Mouse (Mus musculus): ENCODE data around the gene Kdm1a. TPM values are rescaled to one million over a fixed set of nuclear protein-coding genes. Genes with fewer than 3 reads are reported as not detected.

The Kdm1a gene
- total and polyA plus RNA-seq, 2 experiments from 2014 or later, result 47.7 to 147 TPM

DNA sequence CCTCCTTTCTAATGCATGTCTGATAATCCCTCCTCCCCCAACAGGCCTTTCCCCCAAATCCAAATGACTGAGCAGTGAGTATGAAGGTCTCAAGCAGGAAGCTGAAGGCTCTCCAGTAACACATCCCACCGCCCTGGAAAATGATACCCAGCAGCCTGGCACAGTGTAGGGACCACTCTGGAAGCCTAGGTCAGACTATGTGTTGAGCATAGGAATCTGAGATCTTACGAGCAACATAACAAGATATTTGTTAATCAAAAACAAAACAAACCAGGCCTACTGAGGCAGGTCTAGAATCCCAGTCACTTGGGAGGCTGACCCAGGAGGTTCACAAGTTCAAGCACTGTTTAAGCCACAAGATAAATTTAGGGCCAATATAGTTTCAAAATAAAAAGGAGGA lies 2.0 kb downstream of the Kdm1a start:
- H3K4me1 ChIP-seq (ENCODE audit: insufficient read depth, low read length), result peaks cover 4% of the 10 kb centered on the region; the same call in 1 of the 2 replicates
- DNase-seq (ENCODE audit: low spot score) (no peak), ATAC-seq (ENCODE audit: low FRiP score) (no peak)
- peak overlapping the region; percentile 98 for H3K4me3 ChIP-seq (ENCODE audit: low read depth, low read length)
- WGBS, result 86% methylated on average over 2 of the region's 2 CpGs
- H3K9me3 ChIP-seq (ENCODE audit: low read length), result no peaks in the 10 kb centered on the region
- no peak overlapping the region for H3K9ac ChIP-seq (replicated peaks; ENCODE audit: low read length, poor library complexity, severe bottlenecking)
- H3K27ac ChIP-seq (ENCODE audit: low read depth, low read length), result no peak overlapping the region
- H3K27me3 ChIP-seq (ENCODE audit: insufficient read depth, low read length), result no peaks in the 10 kb centered on the region
- no peaks in the 10 kb centered on the region for H3K36me3 ChIP-seq (ENCODE audit: insufficient read depth, low read length)
- peak overlapping the region; percentile 63 for H3K4me2 ChIP-seq (ENCODE audit: low read depth, low read length, poor library complexity, severe bottlenecking)
- TF ChIP-seq CTCF (IDR thresholded peaks at IDR 0.05), result no peak

- 97% methylated on average over 3 of the region's 3 CpGs for WGBS
Measured at GRCm38 (mm10) chr4:136599869-136600268, 2.7 kb downstream of the Kdm1a start.

GRCm38 (mm10) chr4:136598268-136598876 lies 4.2 kb downstream of the Kdm1a start:
- H3K9me3 ChIP-seq (ENCODE audit: low read length), result no peaks in the 10 kb centered on the region
- H3K36me3 ChIP-seq (ENCODE audit: insufficient read depth, low read length), result no peaks in the 10 kb centered on the region
- H3K27ac ChIP-seq (ENCODE audit: low read depth, low read length), result no peak overlapping the region
- 93% methylated on average over 7 of the region's 7 CpGs for WGBS
- H3K4me1 ChIP-seq (ENCODE audit: insufficient read depth, low read length), result peaks cover 4% of the 10 kb centered on the region; the same call in 1 of the 2 replicates
- no peak overlapping the region for H3K4me3 ChIP-seq (ENCODE audit: low read depth, low read length)
- no peaks in the 10 kb centered on the region for H3K27me3 ChIP-seq (ENCODE audit: insufficient read depth, low read length)
- H3K9ac ChIP-seq (replicated peaks; ENCODE audit: low read length, poor library complexity, severe bottlenecking), result no peak overlapping the region
- ATAC-seq (ENCODE audit: low FRiP score) (no peak), DNase-seq (ENCODE audit: low spot score) (no peak)
- no peak for TF ChIP-seq CTCF (IDR thresholded peaks at IDR 0.05)
- no peak overlapping the region for H3K4me2 ChIP-seq (ENCODE audit: low read depth, low read length, poor library complexity, severe bottlenecking)

More at GRCm38 (mm10) chr4:136599869-136600268, 2.7 kb downstream of the Kdm1a start:
- Histone ChIP-seq H3K9me3 (ENCODE audit: low read length) (no peaks in the 10 kb centered on the region), H3K27ac (ENCODE audit: low read depth, low read length) (no peak overlapping the region), H3K36me3 (ENCODE audit: insufficient read depth, low read length) (no peaks in the 10 kb centered on the region), H3K9ac (replicated peaks; ENCODE audit: low read length, poor library complexity, severe bottlenecking) (no peak overlapping the region), H3K27me3 (ENCODE audit: insufficient read depth, low read length) (no peaks in the 10 kb centered on the region), H3K4me3 (ENCODE audit: low read depth, low read length) (peak overlapping the region; percentile 98; the same call in 1 of the 2 replicates), H3K4me2 (ENCODE audit: low read depth, low read length, poor library complexity, severe bottlenecking) (peak overlapping the region; percentile 63), H3K4me1 (ENCODE audit: insufficient read depth, low read length) (peaks cover 4% of the 10 kb centered on the region; the same call in 1 of the 2 replicates)
- ATAC-seq (ENCODE audit: low FRiP score) (no peak), DNase-seq (ENCODE audit: low spot score) (no peak)
- TF ChIP-seq CTCF (IDR thresholded peaks at IDR 0.05), result peak; percentile 48

- H3K36me3 ChIP-seq (ENCODE audit: insufficient read depth, low read length), result no peaks in the 10 kb centered on the region
- no peak overlapping the region for H3K9ac ChIP-seq (replicated peaks; ENCODE audit: low read length, poor library complexity, severe bottlenecking)
- H3K4me2 ChIP-seq (ENCODE audit: low read depth, low read length, poor library complexity, severe bottlenecking), result no peak overlapping the region
- ATAC-seq (ENCODE audit: low FRiP score) (no peak), DNase-seq (ENCODE audit: low spot score) (no peak)
- no peak overlapping the region for H3K4me3 ChIP-seq (ENCODE audit: low read depth, low read length)
- no peaks in the 10 kb centered on the region for H3K9me3 ChIP-seq (ENCODE audit: low read length)
- H3K27ac ChIP-seq (ENCODE audit: low read depth, low read length), result no peak overlapping the region
- no peak for TF ChIP-seq CTCF (IDR thresholded peaks at IDR 0.05)
- H3K27me3 ChIP-seq (ENCODE audit: insufficient read depth, low read length), result no peaks in the 10 kb centered on the region
- 87% methylated on average over 6 of the region's 6 CpGs for WGBS
- no peaks in the 10 kb centered on the region for H3K4me1 ChIP-seq (ENCODE audit: insufficient read depth, low read length)
Measured at GRCm38 (mm10) chr4:136595221-136595620, 7.3 kb downstream of the Kdm1a start.

- H3K27ac ChIP-seq (ENCODE audit: low read depth, low read length), result no peak overlapping the region
- WGBS, result 87% methylated on average over 2 of the region's 2 CpGs
- no peak overlapping the region for H3K9ac ChIP-seq (replicated peaks; ENCODE audit: low read length, poor library complexity, severe bottlenecking)
- TF ChIP-seq CTCF (IDR thresholded peaks at IDR 0.05), result no peak
- no peaks in the 10 kb centered on the region for H3K9me3 ChIP-seq (ENCODE audit: low read length)
- H3K36me3 ChIP-seq (ENCODE audit: insufficient read depth, low read length), result no peaks in the 10 kb centered on the region
- no peaks in the 10 kb centered on the region for H3K27me3 ChIP-seq (ENCODE audit: insufficient read depth, low read length)
- DNase-seq (ENCODE audit: low spot score) (no peak), ATAC-seq (ENCODE audit: low FRiP score) (no peak)
- H3K4me3 ChIP-seq (ENCODE audit: low read depth, low read length), result no peak overlapping the region
- H3K4me1 ChIP-seq (ENCODE audit: insufficient read depth, low read length), result no peaks in the 10 kb centered on the region
- H3K4me2 ChIP-seq (ENCODE audit: low read depth, low read length, poor library complexity, severe bottlenecking), result no peak overlapping the region
Measured at GRCm38 (mm10) chr4:136594006-136594405, 8.5 kb downstream of the Kdm1a start.

- WGBS, result 74% methylated on average over 4 of the region's 4 CpGs
Measured at GRCm38 (mm10) chr4:136592111-136592510, 10.4 kb downstream of the Kdm1a start.

More at GRCm38 (mm10) chr4:136592111-136592510, 10.4 kb downstream of the Kdm1a start:
- no peak overlapping the region for H3K9ac ChIP-seq (replicated peaks; ENCODE audit: low read length, poor library complexity, severe bottlenecking)
- H3K4me1 ChIP-seq (ENCODE audit: insufficient read depth, low read length), result no peaks in the 10 kb centered on the region
- DNase-seq (ENCODE audit: low spot score) (no peak), ATAC-seq (ENCODE audit: low FRiP score) (no peak)
- H3K4me3 ChIP-seq (ENCODE audit: low read depth, low read length), result no peak overlapping the region
- TF ChIP-seq CTCF (IDR thresholded peaks at IDR 0.05), result no peak
- H3K27me3 ChIP-seq (ENCODE audit: insufficient read depth, low read length), result no peaks in the 10 kb centered on the region
- no peak overlapping the region for H3K4me2 ChIP-seq (ENCODE audit: low read depth, low read length, poor library complexity, severe bottlenecking)
- H3K9me3 ChIP-seq (ENCODE audit: low read length), result no peaks in the 10 kb centered on the region
- H3K27ac ChIP-seq (ENCODE audit: low read depth, low read length), result no peak overlapping the region
- H3K36me3 ChIP-seq (ENCODE audit: insufficient read depth, low read length), result no peaks in the 10 kb centered on the region

All from midbrain, postnatal 0 days (tissue).